Mouse (Mus musculus) forelimb bud, embryonic 11.5 days (tissue): Measurements from ENCODE around the gene Nucks1.

Experiments used
- DNase-seq: peaks from one replicate; pipeline ENCODE4 v3.0.0-alpha.2; 2012; ENCODE audit warnings: low read depth, low spot score

Gene Nucks1

DNA sequence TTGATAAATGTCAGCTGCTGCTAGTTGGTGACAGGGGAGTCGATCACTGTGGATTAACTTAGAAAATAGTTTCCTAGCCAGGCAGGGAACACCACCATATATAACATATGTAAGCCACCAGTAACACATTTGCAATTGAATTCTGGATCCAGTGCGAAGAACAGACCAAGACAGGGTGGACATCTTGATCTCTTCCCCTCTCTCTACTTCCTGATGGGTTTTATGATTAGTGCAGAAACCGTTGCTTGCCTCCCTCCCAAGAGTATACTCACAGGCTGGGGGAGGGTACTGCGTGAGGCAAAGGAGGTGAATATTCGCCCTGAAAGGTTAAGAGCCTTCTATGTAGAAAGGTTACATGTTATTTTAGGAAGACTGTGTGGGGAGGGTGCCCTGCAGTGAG lies 55.5 kb downstream of the Nucks1 start:
- no peak for DNase-seq

DNA sequence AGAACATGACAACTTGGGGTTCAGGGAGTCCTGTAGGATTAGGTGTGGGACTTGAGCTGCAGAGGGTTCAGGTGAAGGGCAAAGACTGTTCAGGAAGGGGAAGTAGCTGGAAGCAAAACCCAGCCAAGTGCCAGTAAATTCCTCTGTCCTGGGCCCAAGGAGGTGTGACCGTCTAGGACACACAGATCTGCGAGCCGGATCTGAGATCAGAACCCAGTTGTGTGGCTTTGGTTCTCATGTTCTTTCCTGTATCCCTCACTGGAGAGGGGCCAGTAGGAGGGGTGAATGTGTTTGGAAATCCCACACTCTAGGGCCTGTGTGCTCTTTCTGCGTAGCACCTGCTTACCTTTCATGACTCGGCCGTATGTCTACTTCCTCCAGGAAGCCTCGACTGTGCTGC lies 57.0 kb downstream of the Nucks1 start:
- DNase-seq = no peak

DNA sequence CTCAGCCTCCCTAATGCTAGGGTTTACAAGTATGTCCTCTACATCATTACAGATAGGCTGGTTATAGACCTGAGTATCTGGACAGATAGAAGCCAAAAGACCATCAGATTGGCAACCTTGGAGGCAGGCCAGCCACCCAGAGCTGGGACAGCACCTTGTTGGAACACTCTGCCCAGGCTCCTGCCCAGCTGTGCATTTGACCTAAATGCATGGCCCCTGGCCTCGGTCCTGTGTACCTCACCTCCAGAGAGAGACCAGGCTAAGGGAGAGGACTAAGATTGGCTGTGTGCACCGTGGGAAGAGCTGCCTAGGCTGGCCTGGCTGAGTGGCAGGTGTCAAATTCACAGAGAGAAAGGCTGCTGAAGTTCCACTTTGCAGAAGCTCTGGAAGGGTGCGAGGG lies 58.2 kb downstream of the Nucks1 start:
- no peak for DNase-seq

DNA sequence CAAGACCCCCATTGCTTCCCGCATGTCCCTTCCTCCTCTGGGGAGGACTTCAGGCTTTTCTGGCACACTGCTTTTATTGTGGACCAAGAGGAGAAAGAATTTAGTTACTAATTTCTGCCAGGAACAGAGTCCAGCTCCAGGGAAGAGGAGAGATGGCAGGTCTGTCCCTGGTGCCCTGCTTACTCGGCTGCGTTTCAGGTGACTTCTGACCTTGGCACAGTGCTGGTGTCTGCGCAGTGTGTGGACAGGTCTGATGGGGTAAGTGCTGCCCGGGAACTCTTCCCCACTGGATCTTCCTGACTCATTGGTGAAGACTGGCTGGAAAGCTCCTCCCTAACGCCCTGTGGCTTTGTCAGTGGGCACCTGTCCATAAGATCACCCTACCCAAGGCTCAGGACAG lies 58.6 kb downstream of the Nucks1 start:
- DNase-seq = no peak

DNA sequence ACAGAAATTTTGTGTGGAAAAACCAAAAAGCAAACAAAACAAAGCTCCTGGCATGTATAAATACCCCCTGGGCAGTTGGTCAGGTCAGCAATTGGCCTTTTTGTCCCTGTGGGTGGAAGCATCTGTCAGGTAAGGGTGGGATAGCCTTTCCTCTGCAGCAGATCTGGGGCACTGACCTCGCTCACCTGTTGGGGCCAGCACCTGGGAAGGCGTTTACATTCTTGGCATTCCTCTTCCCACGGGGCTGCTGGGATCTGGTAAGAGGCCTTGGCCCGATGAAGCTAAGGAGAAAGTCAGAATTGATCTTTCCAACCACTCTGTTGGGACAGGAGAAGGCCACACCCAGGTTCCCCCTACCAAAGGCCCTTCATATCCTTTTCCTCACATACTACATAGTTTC lies 59.5 kb downstream of the Nucks1 start:
- DNase-seq = no peak

DNA sequence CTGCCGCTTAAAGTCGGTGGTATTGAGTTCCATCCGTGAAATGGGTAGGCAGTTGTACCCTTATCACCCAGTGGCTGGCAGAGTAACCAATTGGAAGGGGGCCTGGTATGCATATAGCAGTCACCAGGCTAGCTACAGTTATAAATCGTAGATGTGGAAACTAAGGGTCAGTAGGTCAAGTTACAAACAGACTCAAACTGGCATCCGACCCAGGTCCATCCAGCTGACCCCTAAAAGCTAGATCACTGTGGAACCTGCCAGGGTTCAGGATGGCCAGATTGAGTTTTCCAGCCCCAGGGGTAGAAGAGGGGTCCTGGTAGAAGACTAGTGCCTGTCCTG lies 60.0 kb downstream of the Nucks1 start:
- DNase-seq = no peak

DNA sequence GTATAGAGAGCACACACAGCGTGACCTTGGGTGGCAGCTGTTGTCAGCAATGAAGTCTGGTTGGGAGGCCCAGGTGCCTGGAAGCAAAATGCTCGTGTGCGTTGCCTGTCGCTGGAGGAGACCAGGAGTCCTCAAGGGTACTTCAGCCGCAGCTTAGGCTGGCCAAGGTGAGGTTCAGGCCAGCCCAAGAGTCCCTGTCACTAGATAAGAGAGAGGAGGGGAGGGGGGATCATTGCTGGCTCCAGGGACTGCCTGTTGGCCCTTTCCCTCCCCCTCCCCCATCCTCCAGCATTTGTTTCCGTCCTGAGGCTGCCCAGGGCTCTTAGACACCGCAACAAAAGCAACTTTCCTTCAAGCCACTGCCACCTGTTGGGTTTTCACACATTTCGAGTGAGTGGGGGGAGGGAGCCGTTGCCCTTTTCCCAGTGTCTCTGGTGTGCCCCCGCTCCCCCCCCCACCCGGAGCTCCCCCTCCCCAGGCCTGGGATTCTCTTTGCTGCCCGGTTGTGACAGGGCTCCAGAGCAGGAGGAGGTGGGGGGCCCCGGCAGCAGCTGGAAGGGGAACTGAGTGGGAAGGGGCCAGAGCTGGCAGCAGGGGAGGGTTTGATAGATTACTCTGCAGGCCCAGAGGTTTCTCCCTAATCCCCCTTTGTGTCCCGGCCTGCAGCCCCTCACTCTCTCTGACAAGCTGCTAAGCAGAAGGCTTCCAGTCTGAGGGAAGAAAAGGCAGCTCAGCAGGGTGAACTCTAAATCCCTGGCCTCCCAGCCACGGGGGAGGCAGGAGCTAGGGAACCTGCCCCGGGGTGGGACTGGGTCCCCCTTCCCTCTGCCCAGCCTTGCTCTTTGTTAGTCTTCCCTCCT lies 60.6 kb downstream of the Nucks1 start:
- DNase-seq = peak; percentile 60

DNA sequence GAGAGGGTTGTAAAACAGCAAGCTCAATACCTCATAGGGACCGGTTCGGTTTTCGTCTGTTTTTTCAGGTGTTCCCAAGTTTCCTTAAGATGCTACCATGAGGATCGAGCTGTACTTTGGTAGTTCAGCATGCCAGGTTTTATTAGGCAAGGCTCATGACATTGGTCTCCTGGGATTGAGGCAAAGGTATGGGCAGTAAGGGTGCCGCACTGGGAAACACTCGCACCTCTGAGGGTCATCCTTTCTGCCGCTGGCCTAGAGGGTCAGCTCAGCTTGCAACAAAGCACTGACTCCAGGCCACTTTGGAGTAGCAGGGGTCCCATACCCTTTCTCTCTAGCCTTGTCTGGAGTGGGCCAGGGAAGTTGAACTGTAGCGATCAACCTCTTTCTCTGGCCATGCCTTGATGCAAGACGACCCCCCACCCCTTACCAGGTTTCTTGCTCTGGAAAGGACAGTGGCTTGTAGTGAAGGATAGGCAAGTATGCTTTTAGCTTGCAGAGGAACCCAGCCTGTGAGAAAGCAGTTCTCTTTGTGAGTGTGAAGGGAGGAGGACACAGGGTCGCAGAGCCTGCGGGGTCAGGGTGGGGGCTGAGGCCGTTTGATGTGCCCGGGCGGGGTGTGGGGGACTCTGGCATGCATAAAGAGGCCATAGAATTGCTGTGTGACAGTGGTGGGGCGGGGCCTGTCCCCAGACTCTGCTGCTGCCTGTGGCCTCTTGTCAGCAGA lies 61.6 kb downstream of the Nucks1 start:
- DNase-seq = no peak

DNA sequence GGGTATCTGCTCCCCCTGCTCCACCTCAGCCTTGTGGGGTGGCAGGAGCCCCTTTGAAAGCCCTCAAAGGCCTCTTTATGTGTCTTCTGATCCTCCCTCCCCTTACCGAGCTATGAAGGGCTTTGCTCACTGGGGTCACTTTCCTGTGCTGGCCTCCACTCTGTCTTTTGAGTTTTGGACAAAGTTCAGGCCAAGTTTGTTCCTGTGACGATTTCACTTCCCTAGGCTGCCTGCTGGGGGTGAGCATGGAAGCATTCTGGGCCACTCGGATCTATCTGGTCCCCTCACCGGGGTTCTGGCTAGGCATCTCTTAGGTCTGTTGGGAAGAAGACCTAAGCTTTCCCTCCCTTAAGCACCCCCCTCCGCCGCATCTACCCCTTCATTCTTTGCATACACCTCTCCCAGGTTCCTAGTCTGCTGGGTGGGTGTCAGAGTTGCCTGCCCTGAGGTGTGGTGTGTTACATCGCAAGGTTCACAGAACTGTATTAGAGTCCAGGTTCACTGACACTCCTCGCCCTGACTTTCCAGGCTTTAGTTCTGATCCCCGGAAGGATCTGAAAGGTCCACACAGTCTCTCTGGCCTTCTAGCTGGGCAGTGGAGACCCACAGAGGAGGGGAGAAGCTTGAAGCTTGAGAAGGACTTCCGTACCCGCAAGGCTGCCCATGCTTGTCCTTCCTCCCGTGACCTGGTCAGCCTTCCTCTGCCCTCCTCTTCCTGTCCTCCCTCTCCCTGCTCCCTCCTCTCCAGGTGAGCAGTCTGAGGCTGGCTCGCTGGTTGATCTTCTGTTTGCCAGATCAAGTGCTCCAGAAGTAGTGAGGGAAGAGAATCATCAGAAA lies 62.4 kb downstream of the Nucks1 start:
- DNase-seq = no peak

DNA sequence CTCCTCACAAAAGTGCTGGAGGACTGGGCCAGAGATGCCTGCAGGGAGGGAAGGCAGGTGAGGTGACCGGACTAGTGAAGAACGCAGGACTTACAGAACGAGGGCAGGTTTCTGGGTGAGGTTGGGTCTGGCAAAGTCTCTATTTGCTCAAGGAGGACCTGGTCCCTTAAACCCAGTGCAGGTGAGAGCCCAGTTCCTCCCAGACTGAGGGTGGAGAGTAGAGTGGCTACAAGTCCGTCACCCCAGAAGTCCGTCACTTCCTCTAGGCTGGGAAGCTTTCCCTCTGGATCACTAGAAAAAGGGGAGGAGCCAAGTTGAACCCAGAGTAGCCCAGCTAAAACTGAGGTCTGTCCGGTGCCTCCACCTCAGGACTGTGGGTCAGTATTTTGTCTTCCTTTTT lies 63.7 kb downstream of the Nucks1 start:
- no peak for DNase-seq

DNA sequence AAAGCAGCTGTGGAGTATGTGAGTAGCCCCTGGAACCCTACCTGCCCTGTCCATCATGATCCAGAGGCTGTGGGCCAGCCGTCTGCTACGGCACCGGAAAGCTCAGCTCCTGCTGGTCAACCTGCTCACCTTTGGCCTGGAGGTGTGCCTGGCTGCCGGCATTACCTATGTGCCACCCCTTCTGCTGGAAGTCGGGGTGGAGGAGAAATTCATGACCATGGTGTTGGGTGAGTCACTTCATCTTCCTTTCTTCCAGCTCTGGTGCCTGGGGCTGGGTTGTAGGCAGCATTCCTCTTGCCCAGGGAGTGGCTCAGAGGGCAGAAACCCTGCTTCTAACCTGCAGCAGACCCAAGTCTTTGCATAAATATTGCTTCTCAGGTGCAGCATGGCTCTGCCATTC lies 66.6 kb downstream of the Nucks1 start:
- no peak for DNase-seq

DNA sequence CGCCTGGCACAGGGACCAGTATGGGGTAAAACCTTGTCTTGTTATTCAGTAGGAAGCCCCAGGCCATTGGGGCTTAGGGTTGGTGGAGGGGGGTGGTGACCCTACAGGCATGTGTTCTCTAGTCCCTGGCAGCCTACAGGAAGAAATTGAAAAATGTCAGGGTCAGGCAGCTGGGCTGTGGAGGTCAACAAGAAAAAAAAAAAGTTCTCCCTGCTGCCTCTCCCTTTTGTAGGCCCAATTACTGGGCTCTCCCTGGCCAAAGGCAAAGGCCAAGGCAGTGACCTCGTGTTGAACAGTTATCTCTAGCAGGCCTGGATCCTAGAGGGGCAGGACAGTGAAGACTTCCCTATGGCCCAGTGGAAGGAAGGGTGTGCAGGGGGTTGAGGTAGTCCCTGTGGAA lies 70.1 kb downstream of the Nucks1 start:
- DNase-seq = no peak

DNA sequence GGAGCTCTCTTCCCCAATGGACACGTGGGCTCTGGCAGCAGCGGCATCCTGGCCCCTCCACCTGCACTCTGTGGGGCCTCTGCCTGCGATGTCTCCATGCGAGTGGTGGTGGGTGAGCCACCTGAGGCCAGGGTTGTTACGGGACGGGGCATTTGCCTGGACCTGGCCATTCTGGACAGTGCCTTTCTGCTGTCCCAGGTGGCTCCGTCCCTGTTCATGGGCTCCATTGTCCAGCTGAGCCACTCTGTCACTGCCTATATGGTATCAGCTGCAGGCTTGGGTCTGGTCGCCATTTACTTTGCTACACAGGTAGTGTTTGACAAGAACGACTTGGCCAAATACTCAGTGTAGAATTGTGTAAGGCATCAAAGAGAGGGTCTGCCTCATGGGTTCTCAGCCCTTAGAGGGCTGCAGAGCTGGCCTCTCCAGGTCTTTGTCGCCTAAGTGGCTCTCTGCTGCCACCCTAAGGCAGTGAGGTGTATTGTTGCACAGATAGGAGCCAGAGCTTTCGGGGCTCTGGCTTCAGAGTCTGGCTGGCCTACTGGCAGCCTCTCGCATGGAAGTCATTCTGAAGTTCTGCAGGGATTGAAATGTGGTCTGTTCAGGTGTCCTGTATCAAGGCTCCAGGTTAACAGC lies 71.2 kb downstream of the Nucks1 start:
- peak; percentile 83 for DNase-seq

DNA sequence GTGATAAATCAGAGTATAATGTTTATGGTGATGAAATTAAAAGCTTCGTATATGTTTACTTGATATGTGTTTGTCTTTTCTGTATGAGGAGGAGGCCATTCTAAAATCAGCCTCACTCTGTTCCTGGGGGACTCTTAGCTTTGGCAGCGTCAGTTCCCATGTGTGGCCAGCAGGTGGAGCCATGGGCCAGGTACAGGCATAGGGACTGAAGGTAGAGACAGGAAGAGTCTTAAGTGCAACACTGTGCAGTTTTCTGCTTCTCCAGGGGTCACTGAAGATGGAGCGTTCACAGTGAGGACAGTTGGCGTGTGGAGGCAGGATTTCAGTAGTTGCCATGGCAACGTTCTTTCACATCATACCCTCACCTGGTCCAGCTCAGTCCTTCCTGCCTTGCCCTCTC lies 72.6 kb downstream of the Nucks1 start:
- DNase-seq = peak; percentile 68

DNA sequence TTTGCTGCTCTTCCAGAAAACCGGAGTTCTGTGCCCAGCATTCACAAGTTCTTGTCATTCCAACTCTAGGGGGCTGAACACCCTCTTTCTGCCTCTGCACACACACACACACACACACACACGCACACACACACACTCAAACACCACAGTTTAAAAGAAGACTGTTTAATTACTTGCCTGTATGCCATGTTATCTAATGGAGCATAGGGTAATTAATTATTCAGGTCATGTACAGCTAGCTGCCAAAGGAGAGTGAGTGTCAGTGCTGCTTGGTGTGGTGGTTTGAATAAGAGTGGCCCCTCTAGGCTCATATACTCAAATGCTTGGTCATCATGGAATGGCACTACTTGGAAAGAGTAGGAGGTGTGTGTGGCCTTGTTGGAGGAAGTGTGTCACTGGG lies 73.5 kb downstream of the Nucks1 start:
- DNase-seq = no peak
